Mouse (Mus musculus): Measurements from ENCODE around the gene Tnk1.

DNA sequence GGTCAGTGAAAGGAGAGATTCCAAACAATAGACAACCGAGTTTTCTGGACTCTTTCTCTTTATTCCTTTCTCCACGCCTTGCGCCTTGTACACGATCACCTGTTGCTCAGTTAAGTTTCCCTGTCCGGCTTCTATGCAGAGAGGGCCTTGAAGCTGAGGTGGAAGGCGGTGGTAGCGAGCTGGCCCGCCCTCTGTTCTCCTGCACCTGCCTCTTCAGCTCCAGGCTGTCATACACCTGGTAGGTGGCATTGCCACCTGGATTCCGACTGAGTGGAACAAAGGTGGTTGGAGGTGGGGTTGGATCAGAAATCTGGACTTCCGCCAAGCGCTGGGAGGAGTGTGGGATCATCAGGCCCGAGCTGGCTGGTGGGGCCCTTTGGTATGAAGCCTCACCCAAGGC, 42.0 kb downstream of the Tnk1 start:
- TF ChIP-seq HCFC1 (IDR thresholded peaks at IDR 0.05; ENCODE audit: borderline replicate concordance, insufficient read depth, low read length) (no peak), ZNF384 (IDR thresholded peaks at IDR 0.05; ENCODE audit: low read depth, low read length) (no peak), CHD2 (IDR thresholded peaks at IDR 0.05; ENCODE audit: low read depth, low read length) (no peak), MAFK (IDR thresholded peaks at IDR 0.05; ENCODE audit: insufficient read depth, low read depth, low read length) (no peak)
